Mouse (Mus musculus) liver, adult 2 months (tissue): ENCODE measurements around the gene Emc1. TPM values are rescaled to one million over a fixed set of nuclear protein-coding genes. Genes with fewer than 3 reads are reported as not detected.

Experiments
- DNase-seq: peaks from one replicate; pipeline ENCODE4 v3.0.0-alpha.2; 2011; ENCODE audit warnings: low read depth, low spot score; ENCODE audit errors: extremely low read depth
- H3K27ac ChIP-seq: fragments of 200-500 bp; replicated peaks from 2 replicates; pipeline ENCODE4 v1.5.1; 2012; ENCODE audit warnings: low read depth, mild to moderate bottlenecking, control low read depth, inconsistent platforms, low read length; ENCODE audit not compliant: insufficient read depth
- H3K27me3 ChIP-seq: fragments of 200-500 bp; 2 replicates; pipeline ENCODE4 v1.6.1; 2012; ENCODE audit warnings: mild to moderate bottlenecking, moderate library complexity, low read length, inconsistent platforms; ENCODE audit not compliant: control insufficient read depth, insufficient read depth
- H3K36me3 ChIP-seq: fragments of 200-500 bp; 2 replicates; pipeline ENCODE4 v1.6.1; 2012; ENCODE audit warnings: low read length, inconsistent platforms; ENCODE audit not compliant: control insufficient read depth, insufficient read depth
- H3K4me1 ChIP-seq: fragments of 200-500 bp; 2 replicates; pipeline ENCODE4 v1.6.1; 2011; ENCODE audit warnings: low read length; ENCODE audit not compliant: control insufficient read depth, insufficient read depth
- H3K4me3 ChIP-seq: fragments of 200-500 bp; 2 replicates; pipeline ENCODE4 v1.5.1; 2011; ENCODE audit warnings: low read depth, mild to moderate bottlenecking, control low read depth, low read length, moderate library complexity; ENCODE audit not compliant: insufficient read depth
- H3K79me2 ChIP-seq: fragments of 200-500 bp; 2 replicates; pipeline ENCODE4 v1.6.1; 2012; ENCODE audit warnings: inconsistent platforms, mild to moderate bottlenecking, low read length, moderate library complexity; ENCODE audit not compliant: control insufficient read depth, insufficient read depth
- H3K9ac ChIP-seq: fragments of 200-500 bp; 2 replicates; pipeline ENCODE4 v1.6.1; 2012; ENCODE audit warnings: low read depth, mild to moderate bottlenecking, control low read depth, inconsistent platforms, low read length
- CTCF ChIP-seq: fragments of 200-500 bp; IDR thresholded peaks from 2 replicates; pipeline ENCODE4 v1.5.1; 2011; ENCODE audit warnings: low read depth, low read length, control low read depth
- POLR2A ChIP-seq: fragments of 200-500 bp; IDR thresholded peaks from 2 replicates; pipeline ENCODE4 v1.6.1; 2011; ENCODE audit warnings: low read length, control low read depth; ENCODE audit not compliant: insufficient read depth; ENCODE audit errors: extremely low read depth
- WGBS: fragments of 180-500 bp; shearing (Covaris S2); methylation state at CpG from one replicate; pipeline ENCODE4 v1.1.7; 2018; 5-methylcytosine and 5-hydroxymethylcytosine counted together
- polyA plus RNA-seq: library from polyadenylated mRNA; depleted of rRNA; stranded (reverse); fragments of >200 nt; gene quantifications from 2 replicates; pipeline ENCODE4 v1.2.3, GENCODE M21; 2012
- total RNA-seq: library from RNA; depleted of rRNA; stranded (reverse); fragments of >200 nt; gene quantifications from 2 replicates; pipeline ENCODE4 v1.2.3, GENCODE M21; 2014

Gene Emc1
- total and polyA plus RNA-seq, 2 experiments: 22.3 to 23.0 TPM

DNA sequence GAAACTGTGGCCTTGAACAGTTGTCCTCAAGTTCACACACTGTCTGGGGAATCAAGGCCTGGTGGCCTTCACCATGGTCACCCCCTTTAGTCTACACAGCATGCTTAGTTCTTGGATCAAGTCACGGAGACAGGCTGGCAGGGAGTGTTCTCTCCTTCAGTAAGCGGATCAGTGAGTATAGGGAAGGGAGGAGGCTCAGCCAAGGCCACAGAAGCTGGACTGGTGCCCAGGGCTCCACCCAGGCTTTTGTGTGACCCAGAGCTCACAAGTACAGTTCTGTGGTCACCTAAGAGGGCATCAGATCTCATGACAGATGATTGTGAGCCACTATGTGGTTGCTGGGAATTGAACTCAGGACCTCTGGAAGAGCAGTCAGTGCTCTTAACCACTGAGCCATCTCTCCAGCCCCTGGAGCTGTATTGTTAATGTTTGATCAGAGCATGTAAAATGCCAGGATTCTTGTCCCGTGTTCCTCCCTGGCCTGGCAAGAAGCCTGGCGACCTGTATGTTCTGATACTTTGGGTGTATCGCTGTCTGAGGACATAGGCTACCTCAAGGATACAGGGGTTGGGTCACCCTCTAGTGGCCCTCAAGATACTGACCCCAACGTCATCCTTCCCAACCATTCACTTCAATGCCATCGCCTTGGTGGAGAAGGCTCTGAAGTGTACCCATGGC lies 10.7 kb upstream of the Emc1 start:
- H3K27me3 ChIP-seq: no peaks in the 10 kb centered on the region
- peak; percentile 75 for DNase-seq
- no peaks in the 10 kb centered on the region for H3K36me3 ChIP-seq
- H3K79me2 ChIP-seq: no peaks in the 10 kb centered on the region
- no peak overlapping the region for H3K4me3 ChIP-seq
- H3K4me1 ChIP-seq: peaks cover 23% of the 10 kb centered on the region
- 26% methylated on average over 7 of the region's 7 CpGs for WGBS
- 0 out of 2 replicates have a peak overlapping the region, but pooled peaks have one; percentile 8 for H3K27ac ChIP-seq
- H3K9ac ChIP-seq: no peak overlapping the region
- TF ChIP-seq CTCF: no peak
- TF ChIP-seq POLR2A: no peak

DNA sequence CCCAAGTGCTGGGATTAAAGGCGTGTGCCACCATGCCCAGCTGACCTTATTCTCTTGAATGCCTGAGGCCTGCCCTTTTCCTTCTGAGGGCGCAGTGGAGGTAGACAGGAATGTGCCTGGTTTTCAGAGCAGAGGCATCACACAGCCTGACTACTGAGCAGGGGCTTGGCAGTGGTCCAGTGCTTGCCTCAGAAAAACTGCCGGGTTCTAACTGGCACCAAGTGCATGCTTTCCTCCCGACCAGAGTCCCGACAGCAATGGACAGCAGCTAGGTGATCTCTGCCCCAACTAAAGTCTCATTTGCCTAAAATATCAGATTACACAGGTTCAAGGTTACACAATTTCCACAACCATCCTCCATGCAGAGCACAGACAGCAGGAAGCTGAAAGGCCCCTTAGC lies 8.7 kb upstream of the Emc1 start:
- DNase-seq: peak; percentile 98
- Histone ChIP-seq H3K79me2 (no peaks in the 10 kb centered on the region), H3K27ac (peak overlapping the region; percentile 81), H3K4me3 (no peak overlapping the region), H3K4me1 (peaks cover 23% of the 10 kb centered on the region), H3K27me3 (no peaks in the 10 kb centered on the region), H3K9ac (no peak overlapping the region), H3K36me3 (peaks cover 4% of the 10 kb centered on the region; the same call in 1 of the 2 replicates)
- 17% methylated on average over 5 of the region's 5 CpGs for WGBS
- TF ChIP-seq POLR2A: no peak
- no peak for TF ChIP-seq CTCF

DNA sequence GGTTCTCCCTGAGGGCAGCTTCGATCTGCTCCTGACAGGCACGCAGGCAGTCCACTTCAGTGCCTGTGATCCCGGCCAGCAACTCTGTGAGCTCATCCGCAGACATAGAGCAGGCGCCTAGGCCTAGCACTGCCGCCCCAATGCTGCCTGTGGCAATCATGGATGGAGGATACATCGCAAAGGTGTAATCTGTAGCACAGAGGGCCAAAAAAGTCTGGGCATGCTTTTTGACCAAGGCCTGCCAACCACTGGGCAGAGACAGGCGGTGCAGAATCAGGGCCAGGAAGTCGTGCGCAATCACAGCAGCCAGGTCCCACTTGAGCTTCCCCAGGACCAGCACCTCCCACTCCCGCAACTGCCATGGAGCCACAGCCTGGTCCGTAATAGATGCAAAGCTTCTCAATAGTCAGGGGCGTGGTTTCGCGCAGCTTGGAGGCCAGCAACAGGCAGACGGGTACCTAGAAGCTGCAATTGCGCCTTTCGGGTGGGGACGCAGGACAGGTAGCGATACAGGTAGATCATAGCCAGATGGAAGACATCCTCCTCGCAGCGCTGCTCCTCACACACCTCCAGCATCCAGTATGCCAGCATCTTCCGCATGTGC lies 6.9 kb upstream of the Emc1 start:
- Histone ChIP-seq H3K27ac (no peak overlapping the region; the same call in 1 of the 2 replicates), H3K9ac (no peak overlapping the region), H3K4me3 (no peak overlapping the region), H3K36me3 (peaks cover 4% of the 10 kb centered on the region; the same call in 1 of the 2 replicates), H3K4me1 (peaks cover 23% of the 10 kb centered on the region), H3K79me2 (no peaks in the 10 kb centered on the region), H3K27me3 (no peaks in the 10 kb centered on the region)
- WGBS: 73% methylated on average over 23 of the region's 23 CpGs
- TF ChIP-seq POLR2A: no peak
- TF ChIP-seq CTCF: no peak
- DNase-seq: peak; percentile 87

DNA sequence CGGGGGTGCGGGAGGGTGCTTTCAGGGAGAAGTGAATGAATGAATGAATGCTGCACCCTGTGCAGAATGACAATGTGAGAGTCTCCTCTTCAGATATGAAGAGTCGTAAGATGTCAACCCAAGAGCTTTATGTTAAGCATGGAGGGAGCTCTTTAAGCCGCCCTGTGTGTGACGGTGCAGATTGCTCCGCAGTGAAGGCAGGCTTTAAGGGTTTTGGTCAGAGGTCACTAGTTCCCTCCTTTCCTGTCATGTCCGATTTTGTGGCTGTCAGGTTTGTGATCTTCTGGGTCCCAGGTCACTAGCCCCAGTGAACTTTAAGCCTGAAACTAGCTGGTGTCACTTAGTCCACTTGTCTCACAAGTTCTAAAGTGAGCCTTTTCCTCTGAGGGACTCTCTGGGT lies 445 bp downstream of the Emc1 start:
- Histone ChIP-seq H3K27me3 (no peaks in the 10 kb centered on the region), H3K4me1 (peaks cover 18% of the 10 kb centered on the region), H3K79me2 (peaks cover 15% of the 10 kb centered on the region; the same call in 1 of the 2 replicates), H3K36me3 (peaks cover 6% of the 10 kb centered on the region; the same call in 1 of the 2 replicates), H3K9ac (peak overlapping the region; percentile 88), H3K4me3 (peak overlapping the region; percentile 61), H3K27ac (peak overlapping the region; percentile 93)
- no peak for TF ChIP-seq CTCF
- no peak for TF ChIP-seq POLR2A
- WGBS: under 1% methylated on average over 7 of the region's 7 CpGs
- peak; percentile 72 for DNase-seq

DNA sequence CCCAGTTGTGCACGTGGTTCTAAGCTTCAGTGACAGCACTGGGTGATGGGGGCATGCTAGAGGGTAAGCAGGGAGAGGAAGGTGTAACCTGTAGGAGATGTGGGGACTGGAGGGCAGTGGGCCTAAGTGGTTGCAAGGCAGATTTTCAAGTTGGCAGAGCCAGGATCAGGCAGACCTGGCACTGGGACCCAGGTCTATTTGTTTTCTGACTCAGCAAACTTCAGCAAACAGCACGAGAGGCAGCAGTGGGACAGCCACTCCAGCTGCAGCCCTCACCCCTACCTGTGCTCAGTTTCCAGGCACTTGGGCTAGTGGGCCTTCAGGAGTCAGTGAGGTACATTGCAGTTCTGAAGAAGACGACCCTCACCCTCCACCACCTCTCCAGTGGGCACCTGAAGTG lies 4.8 kb downstream of the Emc1 start:
- Histone ChIP-seq H3K27ac (peak overlapping the region; percentile 0; the same call in 1 of the 2 replicates), H3K36me3 (peaks cover 31% of the 10 kb centered on the region), H3K9ac (no peak overlapping the region), H3K79me2 (0 out of 2 replicates have a peak, but pooled peaks cover 3% of the 10 kb centered on the region), H3K4me1 (peaks cover 11% of the 10 kb centered on the region), H3K27me3 (no peaks in the 10 kb centered on the region), H3K4me3 (no peak overlapping the region)
- 39% methylated on average over 3 of the region's 3 CpGs for WGBS
- TF ChIP-seq POLR2A (no peak), CTCF (no peak)
- peak; percentile 76 for DNase-seq
